Mouse (Mus musculus): ENCODE measurements around the gene Sit1. TPM values are rescaled to one million over a fixed set of nuclear protein-coding genes. Genes with fewer than 3 reads are reported as not detected.

Sit1 gene
- polyA plus RNA-seq, 1 experiment from 2014 or later, result not detected

- Histone ChIP-seq H3K27ac (replicated peaks) (peak overlapping the region; percentile 95), H3K4me2 (replicated peaks; ENCODE audit: low read depth) (peak overlapping the region; percentile 77), H3K27me3 (ENCODE audit: control insufficient read depth, insufficient read depth, low read length) (no peaks in the 10 kb centered on the region), H3K4me1 (replicated peaks; ENCODE audit: control insufficient read depth, insufficient read depth) (peaks cover 2% of the 10 kb centered on the region; the same call in 1 of the 2 replicates), H3K36me3 (ENCODE audit: control insufficient read depth, insufficient read depth, low read length) (peaks cover 12% of the 10 kb centered on the region; the same call in 1 of the 2 replicates), H3K9me3 (ENCODE audit: control insufficient read depth, low read length) (no peaks in the 10 kb centered on the region), H3K4me3 (ENCODE audit: low read depth, low read length) (peak overlapping the region; percentile 58), H3K9ac (ENCODE audit: low read length) (peak overlapping the region; percentile 82)
- DNase-seq (ENCODE audit: low spot score) (peak; percentile 92), ATAC-seq (ENCODE audit: low FRiP score, low TSS enrichment) (peak; percentile 13; the same call in 1 of the 2 replicates)
- WGBS, result 15% methylated on average over 6 of the region's 6 CpGs
- no peak for TF ChIP-seq CTCF (IDR thresholded peaks at IDR 0.05; ENCODE audit: low read depth)
- TF ChIP-seq EP300 (optimal IDR thresholded peaks at IDR 0.05), result no peak
These were observed 36.4 kb upstream of the Sit1 start for GRCm38 (mm10) chr4:43519956-43520355.

DNA sequence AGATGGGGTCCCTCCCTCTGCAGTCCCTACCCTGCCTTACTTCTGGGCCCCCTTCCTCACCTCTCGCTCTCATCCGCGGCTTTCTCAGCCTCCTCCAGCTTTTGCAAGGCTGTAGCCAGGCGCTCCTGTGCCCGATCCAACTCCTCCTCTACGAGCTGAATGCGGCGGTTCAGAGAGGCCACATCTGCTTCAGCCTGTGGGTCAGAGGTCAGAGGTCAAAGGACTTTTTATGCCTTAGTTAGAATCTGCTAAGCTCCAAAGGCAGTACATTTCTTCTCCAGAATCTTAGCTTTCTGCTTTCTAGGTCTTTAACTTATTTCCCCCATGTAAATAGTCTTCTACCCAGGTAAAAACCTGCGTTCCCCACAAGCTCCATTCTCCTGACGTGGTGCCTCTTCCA, 36.0 kb upstream of the Sit1 start:
- TF ChIP-seq CTCF (IDR thresholded peaks at IDR 0.05; ENCODE audit: low read depth) (no peak), EP300 (optimal IDR thresholded peaks at IDR 0.05) (no peak)
- DNase-seq (ENCODE audit: low spot score) (no peak), ATAC-seq (ENCODE audit: low FRiP score, low TSS enrichment) (no peak)
- H3K27me3 ChIP-seq (ENCODE audit: control insufficient read depth, insufficient read depth, low read length), result no peaks in the 10 kb centered on the region
- peak overlapping the region; percentile 77 for H3K4me2 ChIP-seq (replicated peaks; ENCODE audit: low read depth)
- peak overlapping the region; percentile 58 for H3K4me3 ChIP-seq (ENCODE audit: low read depth, low read length)
- peaks cover 2% of the 10 kb centered on the region; the same call in 1 of the 2 replicates for H3K4me1 ChIP-seq (replicated peaks; ENCODE audit: control insufficient read depth, insufficient read depth)
- H3K9ac ChIP-seq (ENCODE audit: low read length), result peak overlapping the region; percentile 53
- H3K36me3 ChIP-seq (ENCODE audit: control insufficient read depth, insufficient read depth, low read length), result peaks cover 12% of the 10 kb centered on the region; the same call in 1 of the 2 replicates
- no peaks in the 10 kb centered on the region for H3K9me3 ChIP-seq (ENCODE audit: control insufficient read depth, low read length)
- WGBS, result 25% methylated on average over 10 of the region's 10 CpGs
- peak overlapping the region; percentile 70 for H3K27ac ChIP-seq (replicated peaks)

DNA sequence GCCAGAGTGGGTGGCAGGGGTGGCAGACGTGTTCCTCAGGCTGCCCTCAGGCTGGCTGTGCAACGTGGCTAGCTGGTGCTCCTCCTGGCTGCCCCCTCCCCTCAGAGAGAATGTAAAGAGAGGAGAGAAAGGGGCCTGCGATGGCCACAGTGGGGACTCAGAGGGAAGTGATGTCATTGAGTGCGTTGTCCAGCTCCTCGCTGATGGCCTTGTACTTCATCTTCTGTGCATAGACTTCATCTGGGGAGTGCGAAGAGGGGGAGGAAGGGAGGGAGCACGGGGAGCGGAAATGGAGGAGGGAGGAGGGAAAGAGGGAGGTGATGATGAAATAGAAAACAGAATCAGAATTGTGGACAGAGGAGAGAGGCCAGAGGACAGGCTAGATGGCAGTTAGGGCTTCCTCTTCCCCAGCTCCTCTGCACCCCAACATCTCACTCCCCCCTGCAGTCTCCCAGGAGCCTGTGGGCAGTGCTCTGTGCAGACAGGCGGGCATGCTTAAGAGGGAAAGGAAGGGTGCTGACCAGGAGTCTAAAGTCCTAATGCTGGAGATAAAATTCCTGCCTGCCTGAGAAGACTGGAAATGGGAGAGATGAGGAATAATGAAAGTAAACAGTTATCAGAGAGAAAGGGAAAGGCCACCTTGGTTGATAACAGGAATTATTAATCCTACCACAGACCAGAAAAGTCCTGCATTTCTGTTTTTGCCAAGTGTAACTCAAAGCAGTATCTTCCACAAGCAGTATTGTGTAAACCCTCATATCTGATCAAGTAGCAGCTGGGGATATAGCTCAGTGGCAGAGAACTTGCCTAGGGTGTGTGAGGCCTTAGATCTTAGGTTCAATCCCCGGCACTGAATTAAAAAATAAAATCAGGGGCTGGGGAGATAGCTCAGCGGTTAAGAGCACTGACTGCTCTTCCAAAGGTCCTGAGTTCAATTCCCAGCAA, 32.5 kb upstream of the Sit1 start:
- Histone ChIP-seq H3K27ac (replicated peaks) (no peak overlapping the region; the same call in 1 of the 2 replicates), H3K4me1 (replicated peaks; ENCODE audit: control insufficient read depth, insufficient read depth) (peaks cover 2% of the 10 kb centered on the region; the same call in 1 of the 2 replicates), H3K9me3 (ENCODE audit: control insufficient read depth, low read length) (no peaks in the 10 kb centered on the region), H3K4me3 (ENCODE audit: low read depth, low read length) (no peak overlapping the region), H3K36me3 (ENCODE audit: control insufficient read depth, insufficient read depth, low read length) (peaks cover 12% of the 10 kb centered on the region; the same call in 1 of the 2 replicates), H3K27me3 (ENCODE audit: control insufficient read depth, insufficient read depth, low read length) (no peaks in the 10 kb centered on the region), H3K4me2 (replicated peaks; ENCODE audit: low read depth) (no peak overlapping the region), H3K9ac (ENCODE audit: low read length) (no peak overlapping the region; the same call in 1 of the 2 replicates)
- no peak for TF ChIP-seq EP300 (optimal IDR thresholded peaks at IDR 0.05)
- no peak for TF ChIP-seq CTCF (IDR thresholded peaks at IDR 0.05; ENCODE audit: low read depth)
- DNase-seq (ENCODE audit: low spot score), result no peak
- 0 out of 2 replicates have a peak, but pooled peaks have one; percentile 21 for ATAC-seq (ENCODE audit: low FRiP score, low TSS enrichment)
- 55% methylated on average over 11 of the region's 11 CpGs for WGBS

GRCm38 (mm10) chr4:43513791-43514190, 30.3 kb upstream of the Sit1 start:
- no peak for ATAC-seq (ENCODE audit: low FRiP score, low TSS enrichment)
- Histone ChIP-seq H3K9me3 (ENCODE audit: control insufficient read depth, low read length) (no peaks in the 10 kb centered on the region), H3K27ac (replicated peaks) (no peak overlapping the region; the same call in 1 of the 2 replicates), H3K36me3 (ENCODE audit: control insufficient read depth, insufficient read depth, low read length) (peaks cover 12% of the 10 kb centered on the region; the same call in 1 of the 2 replicates), H3K4me2 (replicated peaks; ENCODE audit: low read depth) (no peak overlapping the region), H3K9ac (ENCODE audit: low read length) (no peak overlapping the region), H3K4me3 (ENCODE audit: low read depth, low read length) (no peak overlapping the region), H3K4me1 (replicated peaks; ENCODE audit: control insufficient read depth, insufficient read depth) (peaks cover 5% of the 10 kb centered on the region; the same call in 1 of the 2 replicates), H3K27me3 (ENCODE audit: control insufficient read depth, insufficient read depth, low read length) (no peaks in the 10 kb centered on the region)
- TF ChIP-seq CTCF (IDR thresholded peaks at IDR 0.05; ENCODE audit: low read depth) (no peak), EP300 (optimal IDR thresholded peaks at IDR 0.05) (no peak)
- no peak for DNase-seq (ENCODE audit: low spot score)
- 63% methylated on average over 4 of the region's 4 CpGs for WGBS

DNA sequence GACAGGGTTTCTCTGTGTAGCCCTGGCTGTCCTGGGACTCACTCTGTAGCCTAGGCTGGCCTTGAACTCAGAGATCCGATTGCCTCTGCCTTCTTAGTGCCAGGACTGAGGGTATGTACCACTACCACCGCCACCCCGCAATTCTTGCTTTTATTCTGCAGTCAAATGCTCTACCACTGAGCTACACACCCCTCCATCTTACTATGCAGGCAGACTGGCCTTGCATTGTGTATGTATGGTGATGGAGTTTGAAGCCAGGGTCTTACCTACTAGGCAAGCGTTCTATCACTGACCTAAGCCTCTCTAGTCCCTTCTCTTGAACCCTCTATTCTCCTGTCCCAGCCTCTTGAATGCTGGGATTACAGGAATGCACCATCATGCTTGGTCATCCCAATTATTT, 29.8 kb upstream of the Sit1 start:
- peaks cover 12% of the 10 kb centered on the region; the same call in 1 of the 2 replicates for H3K36me3 ChIP-seq (ENCODE audit: control insufficient read depth, insufficient read depth, low read length)
- peaks cover 7% of the 10 kb centered on the region; the same call in 1 of the 2 replicates for H3K4me1 ChIP-seq (replicated peaks; ENCODE audit: control insufficient read depth, insufficient read depth)
- no peak for ATAC-seq (ENCODE audit: low FRiP score, low TSS enrichment)
- H3K4me3 ChIP-seq (ENCODE audit: low read depth, low read length), result no peak overlapping the region
- 84% methylated on average over 4 of the region's 4 CpGs for WGBS
- H3K27me3 ChIP-seq (ENCODE audit: control insufficient read depth, insufficient read depth, low read length), result no peaks in the 10 kb centered on the region
- no peak for DNase-seq (ENCODE audit: low spot score)
- no peak overlapping the region for H3K4me2 ChIP-seq (replicated peaks; ENCODE audit: low read depth)
- TF ChIP-seq EP300 (optimal IDR thresholded peaks at IDR 0.05), result no peak
- TF ChIP-seq CTCF (IDR thresholded peaks at IDR 0.05; ENCODE audit: low read depth), result no peak
- no peak overlapping the region for H3K9ac ChIP-seq (ENCODE audit: low read length)
- peak overlapping the region; percentile 49 for H3K27ac ChIP-seq (replicated peaks)
- no peaks in the 10 kb centered on the region for H3K9me3 ChIP-seq (ENCODE audit: control insufficient read depth, low read length)
